Mouse (Mus musculus) limb, embryonic 15.5 days (tissue): ENCODE results near the gene Tmem121. TPM values are rescaled to one million over a fixed set of nuclear protein-coding genes. Genes with fewer than 3 reads are reported as not detected.
"Not testable (repeated sequence)": the region's sequence is repeated elsewhere in the genome, so short reads cannot be mapped to it uniquely, and the experiment has no call there.

Source experiments
- ATAC-seq: fragments of 200-750 bp; cut with Nextera tagmentation; 2 replicates; pipeline ENCODE4 v1.8.0; 2017; ENCODE audit warnings: low read depth, moderate TSS enrichment; ENCODE audit not compliant: insufficient number of reproducible peaks, low FRiP score, low TSS enrichment
- H3K27ac ChIP-seq: fragments of 300-500 bp; sonication (generic); 2 replicates; pipeline ENCODE4 v1.5.1; 2015; ENCODE audit warnings: moderate library complexity, mild to moderate bottlenecking, inconsistent platforms
- H3K27me3 ChIP-seq: fragments of 300-500 bp; sonication (generic); 2 replicates; pipeline ENCODE4 v1.6.1; 2015; ENCODE audit warnings: inconsistent platforms
- H3K36me3 ChIP-seq: fragments of 300-500 bp; sonication (generic); 2 replicates; pipeline ENCODE4 v1.6.1; 2015; ENCODE audit warnings: inconsistent platforms
- H3K4me1 ChIP-seq: fragments of 300-500 bp; sonication (generic); 2 replicates; pipeline ENCODE4 v1.6.1; 2015; ENCODE audit warnings: inconsistent platforms
- H3K4me2 ChIP-seq: fragments of 300-500 bp; sonication (generic); 2 replicates; pipeline ENCODE4 v1.6.1; 2015; ENCODE audit warnings: mild to moderate bottlenecking, inconsistent platforms
- H3K4me3 ChIP-seq: fragments of 300-500 bp; sonication (generic); 2 replicates; pipeline ENCODE4 v1.5.1; 2015; ENCODE audit warnings: mild to moderate bottlenecking, inconsistent platforms
- H3K9ac ChIP-seq: fragments of 300-500 bp; sonication (generic); 2 replicates; pipeline ENCODE4 v1.6.1; 2015; ENCODE audit warnings: inconsistent platforms
- H3K9me3 ChIP-seq: fragments of 300-500 bp; sonication (generic); 2 replicates; pipeline ENCODE4 v1.6.1; 2016; ENCODE audit warnings: inconsistent platforms
- WGBS: fragments of 180-500 bp; shearing (Covaris S2); methylation state at CpG from one replicate; pipeline ENCODE4 v1.1.7; 2015; 5-methylcytosine and 5-hydroxymethylcytosine counted together
- polyA plus RNA-seq: library from polyadenylated mRNA; unstranded; fragments of >200 nt; fragmentation: Nextera tagmentation; extraction: Ambion mirVana; gene quantifications from 2 replicates; pipeline ENCODE4 v1.2.1, GENCODE M21; 2015

Gene Tmem121
- polyA plus RNA-seq, 1 experiment from 2014 or later, result 17.1 TPM

- 81% methylated on average over 11 of the region's 11 CpGs for WGBS
- Histone ChIP-seq H3K27me3 (no peaks in the 10 kb centered on the region), H3K4me2 (no peak overlapping the region), H3K27ac (peak overlapping the region; percentile 68), H3K36me3 (peaks cover 17% of the 10 kb centered on the region), H3K9ac (no peak overlapping the region), H3K9me3 (no peaks in the 10 kb centered on the region), H3K4me1 (peaks cover 5% of the 10 kb centered on the region), H3K4me3 (no peak overlapping the region)
- peak; percentile 37; the same call in 1 of the 2 replicates for ATAC-seq
Observed at GRCm38 (mm10) chr12:113163561-113164006, 22.1 kb upstream of the Tmem121 start.

- no peaks in the 10 kb centered on the region for H3K27me3 ChIP-seq
- H3K36me3 ChIP-seq, result peaks cover 6% of the 10 kb centered on the region
- H3K27ac ChIP-seq, result no peak overlapping the region
- no peak overlapping the region for H3K4me3 ChIP-seq
- no peak for ATAC-seq
- no peak overlapping the region for H3K4me2 ChIP-seq
- 77% methylated on average over 9 of the region's 9 CpGs for WGBS
- no peaks in the 10 kb centered on the region for H3K9me3 ChIP-seq
- no peak overlapping the region for H3K9ac ChIP-seq
- H3K4me1 ChIP-seq, result peaks cover 1% of the 10 kb centered on the region
Observed at GRCm38 (mm10) chr12:113168031-113168536, 17.6 kb upstream of the Tmem121 start.

- Histone ChIP-seq H3K9me3 (no peaks in the 10 kb centered on the region), H3K27me3 (no peaks in the 10 kb centered on the region), H3K27ac (no peak overlapping the region), H3K4me3 (no peak overlapping the region), H3K9ac (no peak overlapping the region), H3K36me3 (no peaks in the 10 kb centered on the region), H3K4me1 (no peaks in the 10 kb centered on the region), H3K4me2 (no peak overlapping the region)
- 86% methylated on average over 18 of the region's 18 CpGs for WGBS
- no peak for ATAC-seq
Observed at GRCm38 (mm10) chr12:113176960-113177725, 8.6 kb upstream of the Tmem121 start.

- no peak overlapping the region for H3K4me2 ChIP-seq
- no peak overlapping the region for H3K9ac ChIP-seq
- 0 out of 2 replicates have a peak, but pooled peaks cover 4% of the 10 kb centered on the region for H3K27me3 ChIP-seq
- no peaks in the 10 kb centered on the region for H3K36me3 ChIP-seq
- WGBS, result 66% methylated on average over 4 of the region's 4 CpGs
- H3K4me3 ChIP-seq, result no peak overlapping the region
- no peaks in the 10 kb centered on the region for H3K9me3 ChIP-seq
- H3K4me1 ChIP-seq, result peaks cover 9% of the 10 kb centered on the region
- H3K27ac ChIP-seq, result no peak overlapping the region
- no peak for ATAC-seq
Observed at GRCm38 (mm10) chr12:113181020-113181419, 4.7 kb upstream of the Tmem121 start.

- no peak for ATAC-seq
Observed at GRCm38 (mm10) chr12:113184945-113185344, 785 bp upstream of the Tmem121 start.

GRCm38 (mm10) chr12:113186326-113187010 lies 738 bp downstream of the Tmem121 start:
- no peak for ATAC-seq
- Histone ChIP-seq H3K4me3 (peak overlapping the region; percentile 63), H3K9ac (peak overlapping the region; percentile 61), H3K9me3 (no peaks in the 10 kb centered on the region), H3K27ac (no peak overlapping the region), H3K27me3 (peaks cover 22% of the 10 kb centered on the region; the same call in 1 of the 2 replicates), H3K4me2 (peak overlapping the region; percentile 90), H3K4me1 (peaks cover 33% of the 10 kb centered on the region), H3K36me3 (peaks cover 32% of the 10 kb centered on the region)
- WGBS, result 42% methylated on average over 12 of the region's 12 CpGs

More at GRCm38 (mm10) chr12:113184945-113185344, 785 bp upstream of the Tmem121 start:
- H3K4me1 ChIP-seq, result peaks cover 33% of the 10 kb centered on the region
- WGBS, result 68% methylated on average over 5 of the region's 5 CpGs
- H3K9ac ChIP-seq, result no peak overlapping the region
- H3K4me2 ChIP-seq, result 0 out of 2 replicates have a peak overlapping the region, but pooled peaks have one; percentile 90
- H3K9me3 ChIP-seq, result no peaks in the 10 kb centered on the region
- H3K27me3 ChIP-seq, result peaks cover 22% of the 10 kb centered on the region; the same call in 1 of the 2 replicates
- no peak overlapping the region for H3K4me3 ChIP-seq
- H3K36me3 ChIP-seq, result peaks cover 18% of the 10 kb centered on the region
- H3K27ac ChIP-seq, result no peak overlapping the region

GRCm38 (mm10) chr12:113187011-113187375 lies 1.3 kb downstream of the Tmem121 start:
- ATAC-seq, result no peak
- H3K4me1 ChIP-seq, result peaks cover 33% of the 10 kb centered on the region
- H3K4me3 ChIP-seq, result peak overlapping the region; percentile 63
- H3K27ac ChIP-seq, result no peak overlapping the region
- H3K9me3 ChIP-seq, result no peaks in the 10 kb centered on the region
- no peak overlapping the region for H3K9ac ChIP-seq
- peak overlapping the region; percentile 90 for H3K4me2 ChIP-seq
- peaks cover 22% of the 10 kb centered on the region; the same call in 1 of the 2 replicates for H3K27me3 ChIP-seq
- peaks cover 34% of the 10 kb centered on the region for H3K36me3 ChIP-seq
- WGBS, result 49% methylated on average over 4 of the region's 4 CpGs

- H3K9ac ChIP-seq, result no peak overlapping the region
- no peak overlapping the region for H3K27ac ChIP-seq
- H3K36me3 ChIP-seq, result peaks cover 34% of the 10 kb centered on the region
- peaks cover 33% of the 10 kb centered on the region for H3K4me1 ChIP-seq
- peak overlapping the region; percentile 44 for H3K4me3 ChIP-seq
- H3K4me2 ChIP-seq, result peak overlapping the region; percentile 90
- WGBS, result 3% methylated on average over 56 of the region's 56 CpGs
- 0 out of 2 replicates have a peak, but pooled peaks have one; percentile 7 for ATAC-seq
- no peaks in the 10 kb centered on the region for H3K9me3 ChIP-seq
- peaks cover 22% of the 10 kb centered on the region; the same call in 1 of the 2 replicates for H3K27me3 ChIP-seq
Observed at GRCm38 (mm10) chr12:113187584-113188295, 2.0 kb downstream of the Tmem121 start.

- no peak overlapping the region for H3K4me3 ChIP-seq
- peaks cover 22% of the 10 kb centered on the region; the same call in 1 of the 2 replicates for H3K27me3 ChIP-seq
- ATAC-seq, result no peak
- peaks cover 34% of the 10 kb centered on the region for H3K36me3 ChIP-seq
- H3K9me3 ChIP-seq, result no peaks in the 10 kb centered on the region
- H3K4me2 ChIP-seq, result no peak overlapping the region
- no peak overlapping the region for H3K27ac ChIP-seq
- no peak overlapping the region for H3K9ac ChIP-seq
- 91% methylated on average over 51 of the region's 51 CpGs for WGBS
- peaks cover 33% of the 10 kb centered on the region for H3K4me1 ChIP-seq
Observed at GRCm38 (mm10) chr12:113188349-113189055, 2.8 kb downstream of the Tmem121 start.

- H3K9ac ChIP-seq, result no peak overlapping the region
- ATAC-seq, result no peak
- H3K27me3 ChIP-seq, result no peaks in the 10 kb centered on the region
- H3K36me3 ChIP-seq, result peaks cover 31% of the 10 kb centered on the region
- no peak overlapping the region for H3K27ac ChIP-seq
- 64% methylated on average over 2 of the region's 2 CpGs for WGBS
- H3K4me1 ChIP-seq, result no peaks in the 10 kb centered on the region
- H3K4me3 ChIP-seq, result no peak overlapping the region
- no peaks in the 10 kb centered on the region for H3K9me3 ChIP-seq
- no peak overlapping the region for H3K4me2 ChIP-seq
Observed at GRCm38 (mm10) chr12:113193423-113193822, 7.7 kb downstream of the Tmem121 start.

- not testable (repeated sequence) for H3K4me2 ChIP-seq, H3K4me3 ChIP-seq, H3K27ac ChIP-seq, ATAC-seq, H3K36me3 ChIP-seq, H3K27me3 ChIP-seq, H3K9ac ChIP-seq, H3K4me1 ChIP-seq, H3K9me3 ChIP-seq
- WGBS, result 91% methylated on average over 3 of the region's 6 CpGs
Observed at GRCm38 (mm10) chr12:113199132-113199531, 13.4 kb downstream of the Tmem121 start.
